Mouse (Mus musculus): ENCODE data around the gene F8. TPM values are rescaled to one million over a fixed set of nuclear protein-coding genes. Genes with fewer than 3 reads are reported as not detected.

The F8 gene
- polyA plus RNA-seq, 1 experiment from 2014 or later, result 0.77 TPM

GRCm38 (mm10) chrX:75130467-75131160 is 251.8 kb downstream of the F8 start, which contains the start of gene Mpp1:
TSS of gene Mpp1 (minus strand) at chrX:75131016.
- ATAC-seq, result peak; percentile 98
- H3K27ac ChIP-seq, result peak within 1 kb of the TSS; percentile 67
- no peaks in the 10 kb centered on the region for H3K27me3 ChIP-seq (replicated peaks)
- 14% methylated on average over 36 of the region's 36 CpGs for WGBS
- no peaks in the 10 kb centered on the region for H3K36me3 ChIP-seq
- no peaks in the 10 kb centered on the region for H3K4me1 ChIP-seq (replicated peaks)
- H3K9ac ChIP-seq, result peak within 1 kb of the TSS; percentile 61
- H3K9me3 ChIP-seq, result no peaks in the 10 kb centered on the region
- peak within 1 kb of the TSS; percentile 49 for H3K4me2 ChIP-seq (replicated peaks)
- H3K4me3 ChIP-seq (replicated peaks), result peak within 1 kb of the TSS; percentile 47

GRCm38 (mm10) chrX:75129474-75129873 is 252.9 kb downstream of the F8 start:
- ATAC-seq, result no peak
- peak overlapping the region; percentile 7; the same call in 1 of the 2 replicates for H3K4me3 ChIP-seq (replicated peaks)
- no peaks in the 10 kb centered on the region for H3K27me3 ChIP-seq (replicated peaks)
- no peak overlapping the region for H3K9ac ChIP-seq
- no peaks in the 10 kb centered on the region for H3K4me1 ChIP-seq (replicated peaks)
- no peaks in the 10 kb centered on the region for H3K36me3 ChIP-seq
- no peaks in the 10 kb centered on the region for H3K9me3 ChIP-seq
- H3K4me2 ChIP-seq (replicated peaks), result peak overlapping the region; percentile 34
- WGBS, result 57% methylated on average over 2 of the region's 2 CpGs
- H3K27ac ChIP-seq, result no peak overlapping the region

DNA sequence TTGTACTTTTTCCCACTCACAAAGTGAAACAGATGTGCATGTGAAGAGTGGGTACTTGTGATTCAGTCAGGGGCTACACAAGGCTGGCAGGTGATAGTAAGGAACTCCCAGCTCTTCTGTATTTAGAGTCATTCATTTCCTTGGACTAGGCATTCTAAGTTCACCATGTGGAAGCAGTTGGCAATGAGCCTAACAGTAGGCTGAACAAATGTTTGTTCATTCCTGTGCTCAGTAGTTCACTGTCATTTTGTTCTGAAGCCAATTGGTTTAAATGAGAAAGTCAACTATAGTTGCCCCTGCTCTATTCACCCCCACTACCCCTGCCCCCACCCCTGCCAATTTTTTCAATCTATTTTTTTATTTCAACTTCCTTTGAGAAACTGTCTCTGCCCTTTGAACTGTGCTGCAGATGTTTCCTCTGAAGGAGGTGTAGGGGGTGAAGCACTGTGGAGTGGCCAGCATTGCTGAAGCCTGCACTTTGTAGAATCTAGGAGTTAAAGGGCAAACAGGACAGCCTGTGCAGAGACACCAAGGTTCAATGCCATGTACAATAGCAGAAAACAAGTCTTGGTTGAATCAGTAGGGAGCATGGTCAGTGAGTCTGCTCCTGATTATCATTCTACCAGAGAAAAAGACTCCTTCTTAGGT is 254.0 kb downstream of the F8 start:
- Histone ChIP-seq H3K4me1 (replicated peaks) (no peaks in the 10 kb centered on the region), H3K36me3 (no peaks in the 10 kb centered on the region), H3K4me3 (replicated peaks) (no peak overlapping the region), H3K27me3 (replicated peaks) (no peaks in the 10 kb centered on the region), H3K9ac (no peak overlapping the region), H3K9me3 (no peaks in the 10 kb centered on the region), H3K4me2 (replicated peaks) (peak overlapping the region; percentile 36; the same call in 1 of the 2 replicates), H3K27ac (no peak overlapping the region)
- ATAC-seq, result peak; percentile 35; the same call in 1 of the 2 replicates

DNA sequence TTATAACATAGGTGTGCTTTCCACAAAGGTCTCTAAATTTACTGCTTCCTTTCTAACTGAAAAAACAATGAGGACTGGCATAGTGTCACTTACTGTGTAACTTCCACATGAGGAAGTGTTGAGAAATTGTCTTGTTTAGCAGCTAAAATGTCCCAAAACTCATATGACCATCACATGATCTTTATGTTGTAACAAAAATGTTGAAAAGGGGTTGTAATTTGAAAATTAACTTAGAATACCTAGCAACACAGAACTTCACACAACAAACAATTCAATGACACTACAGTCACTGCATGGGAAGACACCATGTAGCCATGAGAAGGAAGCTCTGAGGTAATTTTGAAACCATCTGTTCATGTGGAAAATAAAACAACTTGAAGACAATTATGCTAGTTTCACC is 255.5 kb downstream of the F8 start:
- ATAC-seq, result no peak
- Histone ChIP-seq H3K36me3 (no peaks in the 10 kb centered on the region), H3K27ac (no peak overlapping the region), H3K9ac (no peak overlapping the region), H3K4me1 (replicated peaks) (no peaks in the 10 kb centered on the region), H3K4me3 (replicated peaks) (no peak overlapping the region), H3K9me3 (no peaks in the 10 kb centered on the region), H3K27me3 (replicated peaks) (no peaks in the 10 kb centered on the region), H3K4me2 (replicated peaks) (no peak overlapping the region)

DNA sequence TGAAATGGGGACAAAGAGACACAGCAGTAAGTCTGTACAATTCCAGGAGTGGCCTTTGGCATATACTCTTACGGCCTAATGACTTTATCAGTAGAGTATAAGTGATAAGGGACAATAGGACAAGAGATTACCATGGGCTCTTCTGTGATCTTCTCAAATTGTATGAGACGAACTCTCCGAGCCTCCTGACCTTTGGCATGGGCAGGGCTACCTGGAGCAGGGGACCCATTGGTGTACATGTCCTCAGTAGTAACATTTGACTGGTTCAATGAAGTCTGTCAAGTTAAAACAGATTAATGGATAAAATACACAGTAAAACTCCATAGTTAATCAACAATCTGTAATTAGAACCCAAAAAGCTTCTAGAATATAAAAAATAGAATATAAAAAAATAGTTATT is 256.8 kb downstream of the F8 start:
- Histone ChIP-seq H3K4me2 (replicated peaks) (no peak overlapping the region), H3K27me3 (replicated peaks) (no peaks in the 10 kb centered on the region), H3K4me3 (replicated peaks) (no peak overlapping the region), H3K27ac (no peak overlapping the region), H3K4me1 (replicated peaks) (no peaks in the 10 kb centered on the region), H3K9me3 (no peaks in the 10 kb centered on the region), H3K36me3 (no peaks in the 10 kb centered on the region), H3K9ac (no peak overlapping the region)
- 65% methylated on average over 3 of the region's 3 CpGs for WGBS
- ATAC-seq, result peak; percentile 21; the same call in 1 of the 2 replicates

Other genes starting within 250 kb of the F8 start
- not detected in 2 replicates for gene Smim9, start 218.8 kb downstream of the F8 start, polyA plus RNA-seq (2015; fragmentation: Nextera tagmentation; extraction: Ambion mirVana)
- gene Fundc2, start 216 bp downstream of the F8 start, polyA plus RNA-seq (2015; fragmentation: Nextera tagmentation; extraction: Ambion mirVana), result 59.8 and 81.7 TPM in 2 replicates
- 19.4 and 22.1 TPM in 2 replicates for gene Cmc4, start 34.0 kb upstream of the F8 start, polyA plus RNA-seq (2015; fragmentation: Nextera tagmentation; extraction: Ambion mirVana)
- gene Mtcp1, start 34.0 kb upstream of the F8 start, polyA plus RNA-seq (2015; fragmentation: Nextera tagmentation; extraction: Ambion mirVana), result 7.5 and 8.0 TPM in 2 replicates
- 70.5 and 72.3 TPM in 2 replicates for gene Brcc3, start 34.0 kb upstream of the F8 start, polyA plus RNA-seq (2015; fragmentation: Nextera tagmentation; extraction: Ambion mirVana)
- 138 and 166 TPM in 2 replicates for gene Vbp1, start 131.7 kb upstream of the F8 start, polyA plus RNA-seq (2015; fragmentation: Nextera tagmentation; extraction: Ambion mirVana)
- 1.9 and 2.1 TPM in 2 replicates for gene Rab39b, start 195.6 kb upstream of the F8 start, polyA plus RNA-seq (2015; fragmentation: Nextera tagmentation; extraction: Ambion mirVana)